Mouse (Mus musculus) forebrain, embryonic 16.5 days (tissue): Measurements from ENCODE around the gene Mical3. TPM values are rescaled to one million over a fixed set of nuclear protein-coding genes. Genes with fewer than 3 reads are reported as not detected.

ENCODE experiments used
- ATAC-seq: fragments of 200-750 bp; cut with Nextera tagmentation; 2 replicates; pipeline ENCODE4 v1.8.0; 2017; ENCODE audit warnings: mild to moderate bottlenecking, moderate library complexity
- H3K27ac ChIP-seq: fragments of 300-500 bp; sonication (generic); 2 replicates; pipeline ENCODE4 v1.5.1; 2014; ENCODE audit warnings: low read length, control low read depth
- H3K27me3 ChIP-seq: fragments of 300-500 bp; sonication (generic); replicated peaks from 2 replicates; pipeline ENCODE4 v1.6.1; 2014; ENCODE audit warnings: low read length; ENCODE audit not compliant: control insufficient read depth, insufficient read depth
- H3K36me3 ChIP-seq: fragments of 300-500 bp; sonication (generic); 2 replicates; pipeline ENCODE4 v1.6.1; 2014; ENCODE audit not compliant: control insufficient read depth, insufficient read depth
- H3K4me1 ChIP-seq: fragments of 300-500 bp; sonication (generic); replicated peaks from 2 replicates; pipeline ENCODE4 v1.6.1; 2014; ENCODE audit warnings: low read length; ENCODE audit not compliant: control insufficient read depth, insufficient read depth
- H3K4me2 ChIP-seq: fragments of 300-500 bp; sonication (generic); 2 replicates; pipeline ENCODE4 v1.6.1; 2014; ENCODE audit warnings: mild to moderate bottlenecking, low read length, control low read depth
- H3K4me3 ChIP-seq: fragments of 300-500 bp; sonication (generic); replicated peaks from 2 replicates; pipeline ENCODE4 v1.5.1; 2014; ENCODE audit warnings: mild to moderate bottlenecking, low read length, control low read depth
- H3K9ac ChIP-seq: fragments of 300-500 bp; sonication (generic); replicated peaks from 2 replicates; pipeline ENCODE4 v1.6.1; 2014; ENCODE audit warnings: low read depth, low read length, control low read depth
- H3K9me3 ChIP-seq: fragments of 300-500 bp; sonication (generic); 2 replicates; pipeline ENCODE4 v1.6.1; 2016; ENCODE audit warnings: low read length; ENCODE audit not compliant: control insufficient read depth
- WGBS: fragments of 180-500 bp; shearing (Covaris S2); extraction: QIAGEN DNeasy Blood & Tissue Kit; methylation state at CpG from one replicate; pipeline ENCODE4 v1.1.7; 2014; 5-methylcytosine and 5-hydroxymethylcytosine counted together
- polyA plus RNA-seq: library from polyadenylated mRNA; unstranded; fragments of >200 nt; fragmentation: Nextera tagmentation; extraction: Ambion mirVana; gene quantifications from 2 replicates; pipeline ENCODE4 v1.2.1, GENCODE M21; 2015

Gene Mical3
- polyA plus RNA-seq, 1 experiment from 2014 or later = 35.5 TPM

- H3K4me3 ChIP-seq = no peak overlapping the region
- peaks cover 15% of the 10 kb centered on the region for H3K4me1 ChIP-seq
- no peaks in the 10 kb centered on the region for H3K36me3 ChIP-seq
- H3K9me3 ChIP-seq = no peaks in the 10 kb centered on the region
- peak overlapping the region; percentile 26; the same call in 1 of the 2 replicates for H3K9ac ChIP-seq
- ATAC-seq = peak; percentile 46
- 0 out of 2 replicates have a peak overlapping the region, but pooled peaks have one; percentile 18 for H3K4me2 ChIP-seq
- peak overlapping the region; percentile 46 for H3K27ac ChIP-seq
- 66% methylated on average over 9 of the region's 9 CpGs for WGBS
- H3K27me3 ChIP-seq = no peaks in the 10 kb centered on the region
Observed at GRCm38 (mm10) chr6:121098511-121099227, 32.1 kb downstream of the Mical3 start.

- 39% methylated on average over 9 of the region's 9 CpGs for WGBS
- Histone ChIP-seq H3K9me3 (no peaks in the 10 kb centered on the region), H3K9ac (0 out of 2 replicates have a peak overlapping the region, but pooled peaks have one; percentile 26), H3K4me1 (peaks cover 15% of the 10 kb centered on the region), H3K27me3 (no peaks in the 10 kb centered on the region), H3K27ac (peak overlapping the region; percentile 46), H3K4me3 (no peak overlapping the region), H3K36me3 (no peaks in the 10 kb centered on the region), H3K4me2 (0 out of 2 replicates have a peak overlapping the region, but pooled peaks have one; percentile 18)
- peak; percentile 30 for ATAC-seq
Observed at GRCm38 (mm10) chr6:121098109-121098508, 32.7 kb downstream of the Mical3 start.

- Histone ChIP-seq H3K4me2 (no peak overlapping the region), H3K27ac (no peak overlapping the region), H3K27me3 (no peaks in the 10 kb centered on the region), H3K9ac (no peak overlapping the region), H3K4me3 (no peak overlapping the region), H3K9me3 (no peaks in the 10 kb centered on the region), H3K4me1 (peaks cover 11% of the 10 kb centered on the region), H3K36me3 (no peaks in the 10 kb centered on the region)
- no peak for ATAC-seq
- 89% methylated on average over 8 of the region's 8 CpGs for WGBS
Observed at GRCm38 (mm10) chr6:121096862-121097261, 33.9 kb downstream of the Mical3 start.

GRCm38 (mm10) chr6:121096390-121096789, 34.4 kb downstream of the Mical3 start:
- WGBS = 95% methylated on average over 8 of the region's 8 CpGs
- peaks cover 11% of the 10 kb centered on the region for H3K4me1 ChIP-seq
- no peak overlapping the region for H3K4me3 ChIP-seq
- no peak overlapping the region for H3K4me2 ChIP-seq
- no peak for ATAC-seq
- H3K9me3 ChIP-seq = no peaks in the 10 kb centered on the region
- H3K9ac ChIP-seq = no peak overlapping the region
- no peaks in the 10 kb centered on the region for H3K27me3 ChIP-seq
- H3K36me3 ChIP-seq = no peaks in the 10 kb centered on the region
- no peak overlapping the region for H3K27ac ChIP-seq

GRCm38 (mm10) chr6:121093662-121094408, 37.0 kb downstream of the Mical3 start:
- H3K9me3 ChIP-seq = no peaks in the 10 kb centered on the region
- H3K4me3 ChIP-seq = no peak overlapping the region
- no peaks in the 10 kb centered on the region for H3K27me3 ChIP-seq
- no peak overlapping the region for H3K4me2 ChIP-seq
- no peaks in the 10 kb centered on the region for H3K36me3 ChIP-seq
- H3K4me1 ChIP-seq = peaks cover 9% of the 10 kb centered on the region
- no peak overlapping the region for H3K9ac ChIP-seq
- WGBS = 94% methylated on average over 8 of the region's 8 CpGs
- H3K27ac ChIP-seq = no peak overlapping the region
- no peak for ATAC-seq

GRCm38 (mm10) chr6:121090786-121091185, 40.0 kb downstream of the Mical3 start:
- H3K4me3 ChIP-seq = no peak overlapping the region
- H3K36me3 ChIP-seq = no peaks in the 10 kb centered on the region
- no peak overlapping the region for H3K4me2 ChIP-seq
- no peaks in the 10 kb centered on the region for H3K9me3 ChIP-seq
- H3K27ac ChIP-seq = no peak overlapping the region
- no peak overlapping the region for H3K9ac ChIP-seq
- H3K27me3 ChIP-seq = no peaks in the 10 kb centered on the region
- WGBS = 94% methylated on average over 11 of the region's 11 CpGs
- H3K4me1 ChIP-seq = peaks cover 4% of the 10 kb centered on the region; the same call in 1 of the 2 replicates
- ATAC-seq = no peak

GRCm38 (mm10) chr6:121087586-121088245, 43.1 kb downstream of the Mical3 start:
- Histone ChIP-seq H3K36me3 (no peaks in the 10 kb centered on the region), H3K4me2 (no peak overlapping the region), H3K9ac (no peak overlapping the region), H3K4me1 (peaks cover 6% of the 10 kb centered on the region; the same call in 1 of the 2 replicates), H3K27me3 (no peaks in the 10 kb centered on the region), H3K9me3 (no peaks in the 10 kb centered on the region), H3K4me3 (no peak overlapping the region), H3K27ac (no peak overlapping the region)
- WGBS = 81% methylated on average over 22 of the region's 22 CpGs
- no peak for ATAC-seq

GRCm38 (mm10) chr6:121087127-121087526, 43.7 kb downstream of the Mical3 start:
- Histone ChIP-seq H3K9me3 (no peaks in the 10 kb centered on the region), H3K4me3 (no peak overlapping the region), H3K27ac (no peak overlapping the region), H3K4me1 (peaks cover 6% of the 10 kb centered on the region; the same call in 1 of the 2 replicates), H3K9ac (no peak overlapping the region), H3K27me3 (no peaks in the 10 kb centered on the region), H3K4me2 (no peak overlapping the region), H3K36me3 (no peaks in the 10 kb centered on the region)
- 84% methylated on average over 10 of the region's 10 CpGs for WGBS
- ATAC-seq = no peak

GRCm38 (mm10) chr6:121086226-121086625, 44.6 kb downstream of the Mical3 start:
- H3K4me1 ChIP-seq = peaks cover 13% of the 10 kb centered on the region
- no peak overlapping the region for H3K4me3 ChIP-seq
- H3K9me3 ChIP-seq = no peaks in the 10 kb centered on the region
- H3K9ac ChIP-seq = no peak overlapping the region
- H3K27ac ChIP-seq = no peak overlapping the region
- WGBS = 92% methylated on average over 9 of the region's 9 CpGs
- H3K27me3 ChIP-seq = no peaks in the 10 kb centered on the region
- no peak for ATAC-seq
- no peak overlapping the region for H3K4me2 ChIP-seq
- no peaks in the 10 kb centered on the region for H3K36me3 ChIP-seq
